Mouse (Mus musculus): Measurements from ENCODE around the gene Pcdh11x. TPM values are rescaled to one million over a fixed set of nuclear protein-coding genes. Genes with fewer than 3 reads are reported as not detected.
"Not testable (repeated sequence)": the region's sequence is repeated elsewhere in the genome, so short reads cannot be mapped to it uniquely, and the experiment has no call there.

Gene Pcdh11x
- 9.0 and 15.2 TPM in 2 replicates for polyA plus RNA-seq (2015; fragmentation: Nextera tagmentation; extraction: Ambion mirVana)

DNA sequence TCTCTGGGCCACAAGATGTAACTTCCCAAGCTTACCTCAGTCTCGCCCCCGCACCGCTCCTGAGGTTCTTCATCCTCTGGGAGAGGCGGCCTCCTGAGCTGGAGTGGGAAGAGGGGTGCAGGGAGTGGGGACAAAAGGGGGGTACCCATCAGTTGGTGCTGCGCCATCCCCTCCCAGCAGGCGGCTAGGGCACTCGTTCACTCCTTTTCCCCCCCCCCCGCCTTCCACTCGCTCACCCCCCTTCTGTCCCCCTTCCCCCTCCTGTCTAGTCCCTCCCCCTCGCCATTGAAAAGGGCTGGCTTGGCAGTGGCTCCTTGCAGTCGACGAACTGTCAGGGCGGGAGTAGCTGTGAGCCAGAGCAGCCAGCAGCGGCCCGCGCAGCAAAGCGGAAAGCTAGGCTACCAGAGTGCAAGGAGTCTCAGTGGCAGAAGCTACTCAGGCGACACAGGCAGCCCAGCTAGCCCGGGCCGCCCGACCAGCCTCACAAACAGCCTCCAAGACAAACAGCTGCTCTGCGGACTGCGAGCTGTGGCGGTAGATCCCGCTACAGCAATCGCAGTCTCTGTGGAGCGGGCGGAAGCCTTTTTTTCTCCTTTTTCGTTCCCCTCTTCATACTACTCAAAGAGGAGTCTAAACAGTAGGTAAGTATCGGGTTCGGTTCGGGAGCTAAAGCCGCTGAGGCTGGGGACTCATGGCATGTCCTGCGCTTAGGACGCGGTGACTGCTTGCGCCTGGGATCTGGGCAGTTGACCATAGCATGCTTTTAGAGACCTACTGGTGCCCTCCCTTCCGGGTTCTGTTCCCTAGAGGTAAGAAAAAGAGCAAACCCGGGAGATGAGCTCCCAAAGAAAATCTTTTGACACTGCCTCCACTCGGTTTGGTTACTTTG, at the start of gene Pcdh11x:
Pcdh11x (plus strand) TSS at position 249 of the 889 bp plus-strand sequence.
- peak; percentile 87 for ATAC-seq
- peak within 1 kb of the TSS; percentile 60 for H3K9ac ChIP-seq
- WGBS, result 20% methylated on average over 32 of the region's 40 CpGs
- H3K27me3 ChIP-seq, result no peaks in the 10 kb centered on the region
- no peaks in the 10 kb centered on the region for H3K36me3 ChIP-seq (ENCODE audit: poor library complexity, severe bottlenecking)
- H3K9me3 ChIP-seq (replicated peaks), result no peaks in the 10 kb centered on the region
- H3K4me3 ChIP-seq, result peak within 1 kb of the TSS; percentile 49
- H3K27ac ChIP-seq, result no peak within 1 kb of the TSS
- H3K4me1 ChIP-seq, result no peaks in the 10 kb centered on the region
- H3K4me2 ChIP-seq, result peak within 1 kb of the TSS; percentile 76

DNA sequence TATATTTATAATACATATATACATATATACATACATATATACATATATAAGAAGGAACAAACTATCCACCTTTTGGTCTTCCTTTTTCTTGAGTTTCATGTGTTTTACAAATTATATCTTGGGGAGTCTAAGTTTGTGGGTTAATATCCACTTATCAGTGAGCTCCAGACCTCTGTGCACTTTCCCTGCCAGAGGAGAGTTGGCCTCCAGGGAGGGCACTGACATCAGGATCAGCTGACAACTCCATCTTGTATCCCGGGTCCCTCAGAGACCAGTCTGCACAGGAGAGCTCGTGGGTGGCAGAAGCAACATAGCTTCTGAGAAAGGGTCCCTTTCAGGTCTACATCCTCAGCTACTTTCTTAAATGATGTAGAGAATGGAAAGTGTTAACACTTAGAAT, 30.0 kb upstream of the Pcdh11x start:
- Histone ChIP-seq H3K27me3 (no peaks in the 10 kb centered on the region), H3K4me1 (no peaks in the 10 kb centered on the region), H3K27ac (no peak overlapping the region), H3K9me3 (replicated peaks) (no peaks in the 10 kb centered on the region), H3K9ac (no peak overlapping the region), H3K4me2 (no peak overlapping the region), H3K4me3 (no peak overlapping the region), H3K36me3 (ENCODE audit: poor library complexity, severe bottlenecking) (no peaks in the 10 kb centered on the region)
- no peak for ATAC-seq
- WGBS, result 70% methylated on average over 2 of the region's 2 CpGs

- Histone ChIP-seq H3K27ac (no peak overlapping the region), H3K4me2 (no peak overlapping the region), H3K4me3 (no peak overlapping the region), H3K36me3 (ENCODE audit: poor library complexity, severe bottlenecking) (no peaks in the 10 kb centered on the region), H3K27me3 (no peaks in the 10 kb centered on the region), H3K9ac (no peak overlapping the region), H3K4me1 (no peaks in the 10 kb centered on the region), H3K9me3 (replicated peaks) (no peaks in the 10 kb centered on the region)
- no peak for ATAC-seq
Observed at GRCm38 (mm10) chrX:120285522-120285921, 4.5 kb upstream of the Pcdh11x start.

DNA sequence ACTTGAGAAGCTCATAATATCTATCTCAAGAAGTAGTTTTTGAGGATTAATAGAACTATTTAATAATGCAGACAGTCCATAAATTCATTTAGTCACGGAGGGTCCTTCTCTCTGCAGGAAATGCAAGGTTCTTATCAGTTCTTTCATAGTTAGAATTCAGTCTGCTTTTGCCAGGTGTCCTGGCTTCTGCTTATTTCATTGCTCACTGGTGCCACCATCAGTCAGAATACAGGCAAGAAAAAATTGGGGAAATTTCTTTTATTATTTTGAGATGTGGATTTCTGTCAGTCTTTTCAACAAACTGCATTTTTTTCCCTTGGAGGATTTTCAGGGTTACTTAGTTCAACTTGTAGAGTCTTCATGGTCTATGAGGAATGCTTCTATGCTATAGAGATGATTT, 2.6 kb upstream of the Pcdh11x start:
- no peaks in the 10 kb centered on the region for H3K36me3 ChIP-seq (ENCODE audit: poor library complexity, severe bottlenecking)
- 7% methylated on average over 1 of the region's 1 CpGs for WGBS
- H3K4me3 ChIP-seq, result no peak overlapping the region
- ATAC-seq, result no peak
- no peaks in the 10 kb centered on the region for H3K27me3 ChIP-seq
- H3K4me2 ChIP-seq, result no peak overlapping the region
- no peak overlapping the region for H3K27ac ChIP-seq
- H3K9me3 ChIP-seq (replicated peaks), result no peaks in the 10 kb centered on the region
- no peak overlapping the region for H3K9ac ChIP-seq
- H3K4me1 ChIP-seq, result no peaks in the 10 kb centered on the region

DNA sequence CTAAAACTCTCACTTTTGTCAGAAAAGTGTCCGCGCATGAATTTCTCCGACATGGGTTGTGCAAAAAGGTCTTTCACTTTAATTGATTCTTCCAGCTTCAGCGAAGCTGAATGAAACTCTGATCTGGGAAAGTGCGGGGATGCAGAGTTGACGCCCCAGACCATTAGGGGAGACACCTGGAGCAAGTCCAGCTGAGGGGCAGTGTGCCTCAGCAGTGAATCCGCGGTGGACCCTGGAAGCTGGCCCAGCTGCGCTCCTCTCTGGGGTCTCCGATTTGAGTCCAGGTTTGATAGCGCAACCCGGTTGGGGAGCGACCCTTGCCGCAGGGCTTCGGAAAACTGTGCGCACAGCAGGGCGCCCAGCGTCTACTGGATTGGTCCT, 831 bp downstream of the Pcdh11x start:
- 11% methylated on average over 18 of the region's 18 CpGs for WGBS
- no peak overlapping the region for H3K27ac ChIP-seq
- no peaks in the 10 kb centered on the region for H3K27me3 ChIP-seq
- peak overlapping the region; percentile 49 for H3K4me3 ChIP-seq
- H3K9ac ChIP-seq, result peak overlapping the region; percentile 60
- H3K9me3 ChIP-seq (replicated peaks), result no peaks in the 10 kb centered on the region
- H3K36me3 ChIP-seq (ENCODE audit: poor library complexity, severe bottlenecking), result no peaks in the 10 kb centered on the region
- ATAC-seq, result no peak
- peak overlapping the region; percentile 76 for H3K4me2 ChIP-seq
- no peaks in the 10 kb centered on the region for H3K4me1 ChIP-seq

DNA sequence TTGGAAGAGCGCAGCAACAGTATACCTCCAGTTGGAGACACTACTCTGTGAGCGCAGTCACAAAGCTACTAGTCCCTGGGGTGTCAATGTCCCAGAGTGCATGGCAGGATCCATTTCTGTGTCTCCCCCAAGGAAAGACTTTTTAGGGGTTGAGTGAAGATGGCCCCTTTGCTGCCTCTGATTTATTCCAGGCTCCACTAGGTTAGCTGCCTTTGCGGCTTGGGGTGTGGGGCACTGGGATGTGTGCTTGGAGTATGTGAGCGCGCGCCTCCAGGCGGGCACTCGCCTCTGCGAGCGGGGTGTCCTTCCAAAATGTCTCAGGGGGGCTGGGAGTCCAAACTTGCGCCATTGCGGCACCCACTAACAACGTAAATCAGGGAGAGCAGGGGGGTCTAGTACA, 1.6 kb downstream of the Pcdh11x start:
- H3K36me3 ChIP-seq (ENCODE audit: poor library complexity, severe bottlenecking), result no peaks in the 10 kb centered on the region
- WGBS, result 18% methylated on average over 13 of the region's 13 CpGs
- no peak overlapping the region for H3K27ac ChIP-seq
- no peak for ATAC-seq
- no peaks in the 10 kb centered on the region for H3K27me3 ChIP-seq
- peak overlapping the region; percentile 49 for H3K4me3 ChIP-seq
- H3K4me1 ChIP-seq, result no peaks in the 10 kb centered on the region
- H3K9ac ChIP-seq, result no peak overlapping the region
- H3K9me3 ChIP-seq (replicated peaks), result no peaks in the 10 kb centered on the region
- H3K4me2 ChIP-seq, result peak overlapping the region; percentile 76

DNA sequence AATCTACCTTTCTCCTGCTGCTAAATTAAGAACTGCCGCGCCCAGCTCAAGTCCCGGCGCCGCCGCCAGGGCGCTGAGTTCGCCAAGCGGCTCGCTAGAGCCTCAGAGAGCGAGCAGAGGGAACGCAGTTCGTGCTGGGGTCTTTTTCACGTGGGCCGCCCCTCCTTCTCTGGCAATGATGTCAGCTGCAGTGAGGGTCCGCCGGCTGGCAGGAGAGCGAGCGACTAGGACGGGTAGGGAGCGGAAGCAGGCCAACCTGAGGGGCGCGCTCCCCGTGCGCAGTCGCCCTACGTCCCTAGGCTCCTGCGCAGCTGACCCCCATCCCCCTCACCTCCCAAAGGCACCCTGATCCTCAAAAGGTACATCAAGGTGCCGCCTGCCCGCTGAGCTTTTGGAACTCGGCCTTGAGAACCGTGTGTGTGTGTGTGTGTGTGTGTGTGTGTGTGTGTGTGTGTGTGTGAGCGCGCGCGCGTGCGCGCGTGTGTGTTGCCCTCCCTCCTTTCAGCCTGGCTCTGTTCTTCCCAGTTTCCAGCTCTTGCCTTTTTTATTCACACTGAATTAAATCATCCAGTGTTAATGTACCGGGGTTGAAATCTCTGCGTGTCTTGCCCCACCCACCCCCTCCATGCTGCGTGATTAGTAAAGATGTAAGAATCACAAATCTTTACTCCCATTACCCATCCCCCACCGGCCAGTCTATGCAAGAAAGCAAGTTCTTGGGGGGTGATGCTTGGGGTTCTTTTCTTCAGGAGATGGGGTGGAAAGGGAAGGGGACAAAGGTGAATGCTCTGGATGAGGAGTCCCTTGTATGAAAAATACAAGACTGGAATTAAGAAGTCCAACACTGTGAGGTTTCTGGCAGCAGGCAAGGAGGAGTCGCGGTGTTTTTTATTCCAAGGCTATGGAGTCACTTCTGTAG, 3.0 kb downstream of the Pcdh11x start:
- Histone ChIP-seq H3K27me3 (no peaks in the 10 kb centered on the region), H3K4me2 (peak overlapping the region; percentile 76), H3K9me3 (replicated peaks) (no peaks in the 10 kb centered on the region), H3K9ac (peak overlapping the region; percentile 40), H3K4me1 (no peaks in the 10 kb centered on the region), H3K4me3 (peak overlapping the region; percentile 49), H3K27ac (no peak overlapping the region; the same call in 1 of the 2 replicates), H3K36me3 (ENCODE audit: poor library complexity, severe bottlenecking) (no peaks in the 10 kb centered on the region)
- 10% methylated on average over 22 of the region's 46 CpGs for WGBS
- ATAC-seq, result peak; percentile 83

GRCm38 (mm10) chrX:120301469-120302175, 11.6 kb downstream of the Pcdh11x start:
- WGBS, result 51% methylated on average over 2 of the region's 2 CpGs
- Histone ChIP-seq H3K27ac (no peak overlapping the region), H3K4me3 (no peak overlapping the region), H3K9ac (no peak overlapping the region), H3K9me3 (replicated peaks) (no peaks in the 10 kb centered on the region), H3K4me1 (no peaks in the 10 kb centered on the region), H3K36me3 (ENCODE audit: poor library complexity, severe bottlenecking) (no peaks in the 10 kb centered on the region), H3K4me2 (no peak overlapping the region), H3K27me3 (no peaks in the 10 kb centered on the region)
- no peak for ATAC-seq

- not testable (repeated sequence) for H3K4me3 ChIP-seq; H3K27me3 ChIP-seq; H3K9me3 ChIP-seq (replicated peaks); H3K36me3 ChIP-seq (ENCODE audit: poor library complexity, severe bottlenecking); H3K9ac ChIP-seq; H3K27ac ChIP-seq; ATAC-seq; H3K4me1 ChIP-seq; H3K4me2 ChIP-seq
- 96% methylated on average over 10 of the region's 10 CpGs for WGBS
Observed at GRCm38 (mm10) chrX:120312995-120313394, 22.9 kb downstream of the Pcdh11x start, which contains the start of gene H2afb3. TSS of gene H2afb3 (minus strand) at chrX:120313095.

DNA sequence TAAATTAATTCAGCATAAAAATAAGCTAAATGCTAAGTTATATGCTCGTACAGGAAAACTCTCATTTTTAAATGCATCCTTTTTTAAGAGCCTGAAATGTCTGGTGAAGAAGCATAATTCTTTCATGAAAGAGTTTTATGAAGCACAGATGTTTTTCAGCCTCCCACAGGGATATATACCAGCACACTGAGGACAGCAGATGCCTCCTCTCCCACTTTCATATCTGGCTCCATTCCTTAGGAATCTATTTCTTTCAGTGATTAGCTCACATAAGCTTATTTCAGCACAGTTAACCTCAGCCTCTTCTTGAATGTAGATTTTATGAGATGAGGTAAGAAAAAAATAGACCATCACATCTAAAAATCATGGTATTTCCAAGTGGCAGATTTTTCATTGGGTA, 176.2 kb downstream of the Pcdh11x start:
- 69% methylated on average over 1 of the region's 1 CpGs for WGBS

DNA sequence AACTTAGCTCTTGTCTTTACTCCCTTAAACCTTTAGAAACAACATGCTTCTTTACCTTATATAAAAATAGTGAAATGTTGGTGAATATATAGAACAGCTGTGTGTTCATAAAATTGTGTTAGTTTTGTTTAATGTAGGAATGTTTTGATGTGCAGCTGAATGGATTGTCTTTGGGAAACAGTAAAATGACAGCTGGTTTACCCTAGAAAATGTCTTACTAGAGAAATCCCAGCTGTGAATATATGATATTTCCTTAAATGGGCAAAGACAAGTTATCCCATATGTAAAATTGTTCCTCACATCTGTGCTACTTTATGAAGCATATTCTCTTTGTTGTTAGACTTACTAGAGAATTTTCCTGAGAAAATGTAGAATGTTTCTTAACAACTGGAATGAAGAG, 196.4 kb downstream of the Pcdh11x start:
- Histone ChIP-seq H3K9me3 (replicated peaks) (no peaks in the 10 kb centered on the region), H3K36me3 (ENCODE audit: poor library complexity, severe bottlenecking) (no peaks in the 10 kb centered on the region), H3K9ac (no peak overlapping the region), H3K27ac (no peak overlapping the region), H3K27me3 (no peaks in the 10 kb centered on the region), H3K4me1 (no peaks in the 10 kb centered on the region), H3K4me3 (no peak overlapping the region), H3K4me2 (no peak overlapping the region)
- no peak for ATAC-seq

More for the DNA sequence above, 176.2 kb downstream of the Pcdh11x start:
- no peak overlapping the region for H3K27ac ChIP-seq
- no peaks in the 10 kb centered on the region for H3K4me1 ChIP-seq
- no peak overlapping the region for H3K9ac ChIP-seq
- H3K4me2 ChIP-seq, result no peak overlapping the region
- no peak overlapping the region for H3K4me3 ChIP-seq
- H3K9me3 ChIP-seq (replicated peaks), result no peaks in the 10 kb centered on the region
- no peaks in the 10 kb centered on the region for H3K36me3 ChIP-seq (ENCODE audit: poor library complexity, severe bottlenecking)
- no peak for ATAC-seq
- no peaks in the 10 kb centered on the region for H3K27me3 ChIP-seq

- Histone ChIP-seq H3K4me2 (no peak overlapping the region), H3K4me1 (no peaks in the 10 kb centered on the region), H3K27ac (no peak overlapping the region), H3K4me3 (no peak overlapping the region), H3K9me3 (replicated peaks) (no peaks in the 10 kb centered on the region), H3K9ac (no peak overlapping the region), H3K27me3 (no peaks in the 10 kb centered on the region), H3K36me3 (ENCODE audit: poor library complexity, severe bottlenecking) (no peaks in the 10 kb centered on the region)
- 85% methylated on average over 3 of the region's 3 CpGs for WGBS
- no peak for ATAC-seq
Observed at GRCm38 (mm10) chrX:120524986-120525385, 234.9 kb downstream of the Pcdh11x start.
